Mouse (Mus musculus) right cerebral cortex, adult 18-20 months (tissue): ENCODE results near the gene Mr1.

ENCODE experiments used
- DNase-seq: peaks from one replicate; pipeline ENCODE4 v3.0.0; 2022; ENCODE audit warnings: mixed read lengths

Mr1 gene

DNA sequence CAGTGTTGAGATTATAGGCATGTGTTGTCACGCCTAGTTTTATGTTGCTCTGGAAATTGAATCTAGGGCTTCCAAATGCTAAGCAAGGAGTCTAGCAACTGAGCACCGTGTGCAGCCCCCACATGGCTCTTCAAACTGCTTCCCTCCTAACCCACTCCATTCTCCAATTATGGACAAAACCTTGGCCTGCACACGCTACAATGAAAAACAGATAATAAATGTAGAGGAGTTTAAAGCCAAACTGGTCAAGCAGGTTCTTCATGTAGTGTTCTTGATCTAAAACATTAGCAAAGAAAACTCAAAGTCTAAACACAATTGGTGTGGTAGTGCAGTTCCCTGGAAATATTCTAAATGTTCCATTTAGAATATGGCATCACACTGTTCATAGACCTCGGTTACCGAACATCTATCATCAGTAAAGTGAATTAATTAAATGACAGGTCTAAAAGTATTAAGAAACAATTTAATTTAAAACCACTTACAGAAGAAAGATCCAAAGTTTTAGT lies 19.1 kb downstream of the Mr1 start:
- DNase-seq: no peak

GRCm38 (mm10) chr1:155126716-155127115 lies 19.9 kb downstream of the Mr1 start:
- DNase-seq: no peak

DNA sequence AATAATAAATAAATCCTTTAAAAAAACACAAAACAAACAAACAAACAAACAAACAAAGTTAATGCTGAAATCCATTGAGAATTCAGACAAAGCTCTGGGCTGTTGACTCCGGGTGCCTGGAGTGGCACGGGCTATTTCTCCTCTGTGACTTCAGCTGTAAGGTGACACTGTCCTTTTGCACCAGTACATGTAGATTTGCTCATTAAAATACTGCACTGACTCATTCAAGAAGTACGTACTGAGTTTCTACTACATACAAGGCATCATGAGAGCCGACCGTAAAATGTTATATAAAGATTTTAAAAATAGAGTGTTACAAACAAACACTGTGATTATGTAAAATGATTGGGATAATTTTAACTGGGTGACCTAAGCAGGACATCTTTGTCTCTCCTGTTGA lies 22.2 kb downstream of the Mr1 start:
- no peak for DNase-seq

DNA sequence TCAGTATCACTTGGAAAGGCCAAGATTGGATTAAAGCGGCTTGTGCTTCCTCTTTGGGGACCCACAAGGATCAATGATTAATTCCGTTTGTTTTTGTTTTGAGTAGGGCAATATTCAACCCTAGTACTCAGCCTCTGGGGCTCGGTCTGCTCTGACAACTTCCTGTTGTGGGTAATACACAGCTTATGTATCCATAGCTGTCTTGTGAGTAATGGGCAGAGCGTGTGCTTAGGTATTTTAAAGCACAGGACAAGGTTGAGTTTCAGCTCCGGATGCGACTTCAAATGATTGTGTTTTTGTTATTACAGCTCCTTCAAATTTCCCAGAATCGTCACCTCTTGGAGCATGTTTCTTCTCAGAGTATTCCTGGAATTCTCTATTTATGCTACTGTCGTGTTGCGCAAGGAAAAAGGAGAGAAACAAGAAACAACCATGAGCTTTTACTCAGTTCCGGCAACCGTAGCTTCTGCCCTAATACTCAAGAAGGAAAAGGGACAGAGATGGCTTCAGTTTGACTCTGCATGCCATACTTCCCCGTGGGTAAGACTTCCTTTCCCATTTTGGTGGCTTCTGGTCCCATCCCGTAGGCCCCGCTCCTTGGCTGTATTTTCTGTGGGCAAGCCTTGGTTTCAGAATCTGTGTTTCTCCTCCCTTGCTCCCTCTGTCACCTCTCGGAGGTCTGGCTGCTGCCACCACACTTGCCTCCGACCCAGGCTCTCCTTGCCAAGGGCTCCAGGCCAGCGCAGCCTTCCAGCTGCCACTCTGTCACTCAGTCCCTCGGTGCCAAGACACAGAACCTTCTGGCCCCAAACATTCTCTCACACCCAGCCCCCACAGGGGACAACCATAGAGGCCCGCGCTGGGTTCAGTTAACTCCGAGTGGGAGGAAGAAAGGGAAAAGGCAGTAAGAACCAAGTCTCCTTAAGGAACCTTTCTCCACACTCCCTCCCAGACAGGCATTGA lies 24.4 kb downstream of the Mr1 start:
- DNase-seq: peak; percentile 63

- no peak for DNase-seq
Measured at GRCm38 (mm10) chr1:155119719-155120118, 26.9 kb downstream of the Mr1 start.

GRCm38 (mm10) chr1:155113946-155114345 lies 32.7 kb downstream of the Mr1 start:
- no peak for DNase-seq

DNA sequence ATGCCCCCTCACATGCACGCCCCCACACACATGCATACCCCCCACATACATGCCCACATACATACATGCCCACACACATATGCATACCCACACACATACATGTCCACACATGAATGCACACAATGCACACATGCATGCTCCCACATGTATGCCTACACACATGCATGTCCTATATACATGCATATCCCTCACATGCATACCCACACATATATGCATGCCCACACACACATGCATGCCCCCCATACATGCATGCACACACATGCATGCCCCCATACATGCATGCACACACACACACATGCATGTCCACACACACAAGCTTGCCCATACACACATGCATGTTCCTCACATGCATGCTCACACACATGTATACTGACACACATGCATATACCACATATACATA lies 33.7 kb downstream of the Mr1 start:
- no peak for DNase-seq

DNA sequence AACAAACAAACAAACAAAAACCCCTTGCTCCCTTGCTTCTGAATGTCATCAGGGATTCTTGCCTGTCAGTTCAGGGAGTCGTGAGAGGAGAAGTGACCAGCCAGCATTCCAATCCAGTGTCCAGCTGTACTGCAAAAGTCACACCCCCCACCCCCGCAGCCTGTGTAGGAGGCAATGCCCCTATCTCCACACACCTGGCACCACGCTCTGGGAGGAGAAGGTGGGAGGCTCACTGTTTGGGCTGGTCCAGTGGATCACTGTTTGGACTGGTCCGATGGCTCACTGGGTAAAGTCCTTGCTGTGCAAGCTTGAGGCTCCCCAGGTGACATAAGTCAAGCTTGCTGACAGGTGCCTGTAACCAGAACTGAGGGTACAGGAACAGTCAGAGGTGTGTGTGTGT lies 34.5 kb downstream of the Mr1 start:
- DNase-seq: no peak

GRCm38 (mm10) chr1:155111491-155111890 lies 35.1 kb downstream of the Mr1 start:
- DNase-seq: no peak

DNA sequence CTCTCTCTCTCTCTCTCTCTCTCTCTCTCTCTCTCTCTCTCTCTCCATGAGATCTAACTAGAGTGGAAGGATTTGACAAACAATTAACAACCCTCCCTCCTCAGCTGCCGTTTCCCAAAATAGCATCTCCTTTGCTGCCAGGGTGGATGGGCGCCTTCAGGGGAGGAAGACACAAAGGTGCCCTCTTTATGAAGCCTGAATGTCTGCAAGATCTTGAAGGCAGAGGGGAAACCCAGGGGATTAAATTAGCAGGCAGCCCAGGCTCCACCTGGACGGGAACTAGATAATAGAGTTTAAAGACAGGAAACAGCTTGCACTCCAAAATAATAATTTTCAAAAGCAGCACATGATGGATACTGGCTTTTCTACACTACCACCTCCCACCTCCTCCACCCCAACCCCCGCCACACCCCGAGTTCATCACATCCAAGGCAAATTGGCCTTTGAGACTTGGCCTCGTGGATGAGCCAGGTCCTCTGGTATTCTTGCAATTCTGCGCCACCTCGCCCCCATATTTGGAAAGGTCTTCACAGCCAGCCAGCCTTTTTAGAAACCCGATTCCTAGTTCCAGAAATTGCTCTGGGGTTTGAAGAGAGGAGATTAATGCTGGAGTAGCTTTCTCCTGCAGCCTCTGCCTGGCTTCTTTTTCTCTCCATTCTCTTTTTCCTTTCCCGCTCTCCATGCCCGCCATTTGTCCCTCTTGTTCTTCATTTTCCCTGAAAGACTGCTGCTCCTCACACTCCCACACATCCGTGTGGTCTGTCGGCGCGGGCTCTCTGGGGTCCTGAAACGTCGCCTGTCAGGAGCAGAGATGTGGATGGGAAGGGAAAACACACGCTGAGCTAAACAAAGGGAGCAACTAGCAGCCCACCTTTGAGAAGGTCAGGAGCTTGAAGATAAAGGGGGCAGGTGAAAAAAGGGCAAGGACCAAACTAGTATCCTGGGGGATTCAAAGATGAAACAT lies 36.9 kb downstream of the Mr1 start:
- no peak for DNase-seq

GRCm38 (mm10) chr1:155108412-155108811 lies 38.2 kb downstream of the Mr1 start:
- no peak for DNase-seq

DNA sequence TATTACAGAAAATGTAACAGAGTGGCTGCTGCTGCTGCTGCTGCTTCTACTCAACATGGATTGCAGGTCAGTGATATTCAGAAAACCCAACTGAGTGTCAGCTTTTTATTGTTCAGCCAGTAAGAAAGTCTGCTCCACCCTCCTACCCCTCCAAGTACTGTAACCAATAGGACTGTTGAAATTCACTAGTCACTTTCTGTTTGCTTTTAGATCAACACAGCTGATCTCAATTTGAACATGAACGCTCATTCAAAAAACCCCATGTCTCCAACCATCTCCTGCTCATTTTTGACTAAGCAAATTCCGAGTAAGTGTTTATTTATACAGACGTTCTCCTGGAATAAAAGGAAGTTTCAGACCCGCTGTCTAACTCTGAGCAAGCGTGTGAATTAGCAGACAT lies 38.8 kb downstream of the Mr1 start:
- DNase-seq: no peak

DNA sequence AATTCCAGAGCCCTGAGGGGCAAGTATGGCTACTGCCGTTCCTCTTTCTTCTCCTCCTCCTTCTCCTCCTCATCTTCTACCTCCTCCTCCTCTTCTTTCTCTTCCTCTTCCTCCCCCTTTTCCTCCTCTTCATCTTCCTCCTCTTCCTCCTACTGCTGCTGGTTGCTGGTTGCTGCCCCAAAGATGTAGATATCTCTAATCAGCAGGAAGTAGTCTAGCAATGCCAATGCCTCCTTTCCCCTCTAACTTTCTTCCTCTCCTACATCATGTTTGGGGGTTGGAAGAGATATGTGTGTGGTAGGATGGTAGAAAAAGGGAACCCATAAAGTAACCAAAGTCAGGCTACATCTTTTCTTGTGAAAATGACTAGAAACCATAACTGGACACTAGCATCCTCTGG lies 40.3 kb downstream of the Mr1 start:
- DNase-seq: no peak

DNA sequence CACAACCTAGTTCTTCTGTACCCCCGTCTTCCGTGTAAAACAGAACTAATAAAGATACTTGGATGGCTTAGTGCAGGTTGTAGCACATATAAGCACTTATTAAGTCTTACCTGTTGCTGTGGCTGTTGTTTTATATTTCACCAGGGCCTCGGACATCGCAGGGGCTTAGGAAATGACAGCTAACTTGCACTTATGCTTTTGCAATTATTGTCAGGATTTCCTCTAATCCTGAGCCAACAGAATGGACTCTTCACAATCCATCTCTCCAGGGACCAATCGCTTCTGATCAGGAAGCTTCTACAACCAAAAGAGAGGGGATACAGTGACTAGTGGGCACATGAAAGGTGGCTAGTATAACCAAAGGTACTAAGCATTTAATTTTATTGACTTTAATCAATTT lies 42.6 kb downstream of the Mr1 start:
- DNase-seq: no peak

DNA sequence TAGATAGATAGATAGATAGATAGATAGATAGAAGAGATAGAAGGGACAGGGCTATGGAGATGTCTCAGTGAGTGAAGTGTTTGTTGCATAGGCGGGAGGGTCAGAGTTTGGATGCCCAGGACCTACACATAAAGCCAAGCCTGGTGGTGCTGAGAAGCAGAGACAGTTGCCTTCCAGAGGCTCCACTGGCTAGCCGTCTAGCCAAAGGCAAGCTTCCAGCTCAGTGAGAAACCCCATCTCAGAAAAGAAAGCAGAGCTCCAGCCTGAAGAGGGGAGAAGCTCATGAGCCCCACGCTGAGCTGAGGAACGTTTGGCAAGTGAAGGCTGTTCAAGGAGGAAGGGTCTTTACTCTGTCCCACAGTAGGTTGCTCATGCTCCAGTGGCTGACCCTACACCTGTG lies 44.0 kb downstream of the Mr1 start:
- no peak for DNase-seq

- DNase-seq: peak; percentile 97
Measured at GRCm38 (mm10) chr1:155099280-155099848, 47.2 kb downstream of the Mr1 start, which contains the start of gene Ier5. Gene Ier5 (minus strand): TSS chr1:155099636.

GRCm38 (mm10) chr1:155098486-155099279 lies 47.9 kb downstream of the Mr1 start:
- peak; percentile 69 for DNase-seq

DNA sequence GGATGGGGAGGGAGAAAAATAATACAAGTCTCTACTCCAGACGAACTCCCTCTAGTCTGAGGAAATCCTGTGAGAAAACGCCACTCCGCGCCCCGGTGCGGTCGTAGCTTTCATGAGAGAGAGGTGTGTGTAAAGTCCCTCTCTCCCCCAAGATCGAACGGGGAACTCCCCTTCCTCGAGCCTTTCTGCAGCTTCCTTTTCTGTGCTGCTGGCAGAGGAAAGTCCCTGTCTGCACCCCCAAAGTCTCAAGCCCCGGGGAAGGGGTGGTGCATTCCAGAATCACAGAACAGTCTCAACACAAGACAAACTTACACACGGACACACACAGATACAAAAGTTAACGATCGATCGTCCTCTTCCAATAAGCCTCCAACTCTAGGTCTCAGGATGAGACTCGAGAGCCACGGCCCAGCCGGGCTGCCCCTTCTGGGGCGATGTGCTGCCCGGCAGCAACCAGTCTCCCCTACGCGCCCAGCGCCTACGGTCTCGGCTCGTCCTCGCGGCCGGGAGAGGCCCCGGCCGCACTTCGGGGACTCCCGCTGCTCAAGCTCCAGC lies 48.6 kb downstream of the Mr1 start:
- no peak for DNase-seq

DNA sequence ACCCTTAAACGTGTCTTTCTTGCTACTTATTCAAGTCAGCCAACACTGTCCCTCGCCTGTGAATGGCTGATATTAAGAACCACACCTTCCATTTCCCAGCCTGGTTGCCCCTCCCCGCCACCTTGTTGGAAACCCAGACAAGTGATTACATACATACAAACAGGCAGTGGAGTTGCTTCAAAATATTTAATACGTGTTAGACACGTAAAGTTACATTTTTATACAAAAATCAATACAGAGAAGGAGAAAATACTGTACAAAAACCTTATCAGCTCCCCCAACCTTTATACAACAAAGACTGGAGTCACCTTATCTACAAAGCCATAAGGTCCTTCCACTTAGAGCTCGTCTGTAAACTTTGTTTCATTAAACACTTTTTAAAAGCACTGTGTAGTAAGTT lies 49.3 kb downstream of the Mr1 start:
- no peak for DNase-seq

- no peak for DNase-seq
Measured at GRCm38 (mm10) chr1:155096620-155097261, 49.9 kb downstream of the Mr1 start.
